Mouse (Mus musculus) adrenal gland, adult 8-10 months (tissue): ENCODE data around the gene Gm20388. TPM values are rescaled to one million over a fixed set of nuclear protein-coding genes. Genes with fewer than 3 reads are reported as not detected.

Experiments
- DNase-seq: peaks from one replicate; pipeline ENCODE4 v3.0.0; 2022
- total RNA-seq, 4 experiments: library from RNA; stranded (reverse); gene quantifications; 2 replicates each; pipeline ENCODE4 v1.2.4; 2022

The Gm20388 gene
- total RNA-seq, 4 experiments from 2014 or later: 1.7 to 16.9 (median 5.8) TPM

DNA sequence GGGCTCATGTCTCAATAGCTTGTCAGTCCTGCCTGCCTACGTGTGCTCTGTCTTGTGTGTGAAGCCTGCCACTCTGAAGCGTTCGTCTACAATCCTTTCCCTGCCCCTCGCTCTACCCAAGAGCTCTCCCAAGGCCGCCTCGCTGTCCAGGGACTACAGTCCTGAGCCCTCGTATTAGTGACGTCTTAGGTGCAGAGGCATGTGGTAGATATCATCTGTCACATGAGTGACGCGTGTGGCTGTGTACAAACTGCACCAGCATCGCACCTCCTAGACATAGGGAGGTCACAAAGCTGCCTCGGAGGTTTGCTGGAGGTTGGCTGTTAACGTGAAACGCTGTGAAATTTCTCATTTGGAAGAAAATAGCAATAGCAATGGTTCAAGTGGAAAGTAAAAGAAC, 1806.9 kb downstream of the Gm20388 start:
- no peak for DNase-seq

DNA sequence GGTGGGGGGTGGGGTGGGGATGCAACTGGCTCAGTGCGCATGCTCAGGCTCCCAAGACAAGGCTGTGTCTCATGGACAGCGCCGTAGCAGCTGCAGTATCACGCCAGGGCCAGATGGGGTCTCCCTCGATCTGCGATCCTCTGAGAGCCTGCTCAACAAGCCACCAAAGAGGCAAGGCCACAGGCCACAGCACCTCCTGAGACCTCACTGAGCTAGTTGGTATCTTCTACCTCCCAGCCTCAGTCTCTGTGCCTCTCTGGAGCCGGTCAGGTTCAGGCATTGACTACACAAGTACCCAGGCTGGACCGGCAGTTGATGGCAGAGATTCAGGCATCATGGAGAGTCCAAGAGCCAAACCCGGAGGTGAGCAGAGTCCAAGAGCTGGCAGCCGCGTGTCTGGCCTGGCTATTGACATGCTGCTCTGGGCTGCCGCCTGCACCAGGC, 1807.4 kb downstream of the Gm20388 start:
- peak; percentile 74 for DNase-seq

DNA sequence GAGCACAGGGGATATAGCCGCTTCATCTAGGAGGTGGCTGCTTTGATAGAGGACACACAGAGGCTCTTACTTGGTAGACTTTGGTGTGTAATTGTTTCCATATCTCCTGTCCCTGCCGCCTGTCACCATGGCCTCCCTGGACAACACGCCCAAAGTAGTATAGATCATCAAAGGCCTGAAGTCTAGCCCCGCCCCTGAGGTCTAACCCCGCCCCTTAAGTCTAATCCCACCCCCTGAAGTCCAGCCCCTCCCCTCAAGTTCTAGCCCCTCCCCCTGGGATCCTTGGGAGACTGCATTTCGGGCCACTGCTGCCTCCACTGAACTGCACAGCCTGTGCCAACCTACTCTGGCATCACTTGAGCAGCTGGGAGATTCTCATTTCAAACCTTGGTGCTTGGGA, 1808.3 kb downstream of the Gm20388 start:
- DNase-seq: no peak

GRCm38 (mm10) chr8:121721072-121721471, 1810.4 kb downstream of the Gm20388 start:
- DNase-seq: no peak

- DNase-seq: no peak
Observed at GRCm38 (mm10) chr8:121723846-121724245, 1813.2 kb downstream of the Gm20388 start.

GRCm38 (mm10) chr8:121727164-121727563, 1816.5 kb downstream of the Gm20388 start:
- no peak for DNase-seq

GRCm38 (mm10) chr8:121729323-121729722, 1818.7 kb downstream of the Gm20388 start, which contains the start of gene Jph3:
Gene Jph3, plus strand, starts transcription at chr8:121729623.
- no peak for DNase-seq

- DNase-seq: no peak
Observed at GRCm38 (mm10) chr8:121729754-121730153, 1819.1 kb downstream of the Gm20388 start.

GRCm38 (mm10) chr8:121730170-121730569, 1819.5 kb downstream of the Gm20388 start:
- DNase-seq: no peak

GRCm38 (mm10) chr8:121730646-121731045, 1820.0 kb downstream of the Gm20388 start:
- DNase-seq: no peak

- DNase-seq: no peak
Observed at GRCm38 (mm10) chr8:121731060-121731459, 1820.4 kb downstream of the Gm20388 start.

- no peak for DNase-seq
Observed at GRCm38 (mm10) chr8:121731471-121732333, 1821.1 kb downstream of the Gm20388 start.

- DNase-seq: no peak
Observed at GRCm38 (mm10) chr8:121732334-121732665, 1821.7 kb downstream of the Gm20388 start.

GRCm38 (mm10) chr8:121734262-121734661, 1823.6 kb downstream of the Gm20388 start:
- DNase-seq: no peak

DNA sequence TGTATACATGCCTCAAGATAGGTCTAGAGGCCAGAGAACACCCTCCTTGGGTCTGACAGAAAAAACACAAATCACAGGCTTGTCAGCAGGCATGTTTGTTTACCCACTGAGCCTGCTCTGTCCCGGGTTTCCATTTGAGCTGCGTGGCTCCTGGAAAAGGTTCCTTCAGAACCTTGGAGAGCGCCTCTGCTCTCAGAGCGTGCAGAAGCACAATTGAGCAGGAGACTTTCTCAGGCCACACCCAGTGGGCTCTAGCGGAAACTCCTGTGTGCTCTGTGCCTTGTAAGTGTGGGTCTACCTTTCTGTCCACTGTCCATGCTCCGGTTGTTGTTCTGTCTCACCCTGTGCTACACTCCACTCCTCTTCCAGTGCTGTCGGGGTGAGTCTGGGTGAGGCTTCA, 1825.6 kb downstream of the Gm20388 start:
- DNase-seq: peak; percentile 13

- DNase-seq: no peak
Observed at GRCm38 (mm10) chr8:121740721-121741120, 1830.1 kb downstream of the Gm20388 start.

DNA sequence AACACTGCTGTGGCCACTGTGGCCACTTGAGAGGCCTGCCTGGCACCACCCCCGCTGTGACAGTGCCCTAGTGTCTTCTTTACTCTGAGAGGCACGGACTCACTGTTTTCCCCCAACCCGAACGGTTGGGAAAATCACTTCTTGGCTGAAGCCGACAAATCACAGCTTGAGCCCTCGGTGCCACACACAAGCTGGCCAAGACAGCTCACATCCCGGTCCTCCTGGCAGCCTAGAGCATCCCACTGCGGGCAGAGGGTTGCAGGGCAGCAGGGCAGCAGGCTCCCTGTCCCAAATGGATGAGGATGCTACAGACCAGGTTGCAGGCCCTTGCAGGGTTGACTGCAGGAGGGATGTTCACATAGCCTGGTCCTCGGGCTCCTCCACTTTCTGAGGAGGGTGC, 1838.9 kb downstream of the Gm20388 start:
- no peak for DNase-seq

- DNase-seq: no peak
Observed at GRCm38 (mm10) chr8:121750512-121750911, 1839.9 kb downstream of the Gm20388 start.

DNA sequence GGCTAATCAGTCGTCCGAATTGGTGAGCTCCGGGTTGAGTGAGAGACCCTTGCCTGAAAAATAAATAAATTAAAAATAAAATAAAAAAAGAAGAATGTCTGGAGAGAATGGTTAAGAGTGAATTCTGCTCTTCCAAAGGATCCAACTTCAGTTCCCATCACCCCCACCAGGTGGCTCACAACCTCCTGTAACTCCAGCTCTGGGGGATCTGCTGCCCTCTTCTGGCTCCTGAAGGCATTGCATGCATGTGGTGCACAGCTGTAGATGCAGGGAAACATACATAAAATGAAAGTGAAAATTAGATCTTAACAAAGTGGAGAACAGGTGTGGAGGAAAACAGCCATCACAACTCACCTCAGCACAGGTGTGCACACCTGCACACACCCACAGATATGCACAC, 1840.8 kb downstream of the Gm20388 start:
- DNase-seq: peak; percentile 17

DNA sequence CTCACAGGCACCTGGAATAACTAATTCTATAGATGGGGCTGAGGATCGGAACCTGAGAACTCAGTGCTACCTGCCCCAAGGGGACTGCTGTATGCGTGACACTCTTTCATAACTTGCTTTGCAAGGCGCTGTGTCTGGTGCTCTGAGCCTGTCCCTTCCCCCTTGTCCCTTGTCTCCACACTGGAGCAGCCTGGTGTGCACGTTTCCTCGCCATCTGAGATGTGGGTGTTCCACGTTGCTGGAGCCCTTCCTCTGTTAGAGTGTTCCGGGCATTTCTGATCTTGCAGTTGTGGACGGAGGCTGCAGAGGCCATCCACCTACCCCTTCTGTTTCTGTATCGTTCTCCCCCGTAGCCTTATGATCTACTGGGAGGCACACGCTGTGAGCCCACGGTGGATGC, 1847.8 kb downstream of the Gm20388 start:
- no peak for DNase-seq

DNA sequence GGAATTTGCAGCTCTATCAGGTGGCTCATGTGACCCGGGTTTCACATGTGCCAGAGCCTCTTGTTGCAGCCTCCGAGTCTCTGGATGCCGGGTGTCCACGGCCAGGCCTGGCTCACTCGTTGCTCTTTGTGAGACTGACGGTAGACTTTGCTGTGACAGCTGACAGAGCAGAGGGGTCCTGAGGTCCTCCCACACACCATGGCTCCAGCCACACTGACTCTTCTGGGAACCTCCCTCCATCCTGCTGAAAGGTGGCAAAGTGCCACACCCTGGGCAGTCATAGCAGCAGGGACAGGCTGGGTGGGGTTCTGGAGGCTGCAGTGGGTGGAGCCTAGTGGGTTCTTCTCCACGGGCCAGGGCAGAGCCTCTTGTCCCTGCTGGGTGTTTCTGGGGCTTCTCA, 1849.8 kb downstream of the Gm20388 start:
- no peak for DNase-seq

DNA sequence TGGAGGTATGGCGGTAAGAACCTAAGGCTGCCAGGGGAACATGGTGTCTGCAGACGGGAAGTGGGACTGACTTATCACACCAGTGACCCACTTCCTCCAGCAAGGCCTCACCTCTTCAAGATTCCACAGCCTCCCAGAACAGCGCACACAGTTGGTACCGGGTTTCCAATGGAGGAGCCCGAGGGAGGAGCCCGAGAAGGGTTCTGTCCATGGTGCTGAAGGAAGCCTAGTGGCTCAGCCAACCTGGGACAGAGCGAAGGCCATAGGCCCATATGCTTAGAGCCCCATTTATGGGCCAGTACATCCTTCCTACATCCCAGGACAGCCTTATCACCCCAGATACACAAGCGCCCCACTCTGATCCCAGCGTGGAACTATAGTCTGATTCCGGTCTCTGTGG, 1850.8 kb downstream of the Gm20388 start:
- peak; percentile 4 for DNase-seq

GRCm38 (mm10) chr8:121762999-121763699, 1852.5 kb downstream of the Gm20388 start:
- DNase-seq: no peak

- DNase-seq: no peak
Observed at GRCm38 (mm10) chr8:121763700-121764013, 1853.0 kb downstream of the Gm20388 start.
